Mouse (Mus musculus) retina, postnatal 1 day (tissue): ENCODE measurements at regions not wholly inside any gene's neighbourhood (a gene's known extent, or its start where the extent isn't known, plus 50 kb on each side); places are given as distances from the start of the nearest gene placed in this dataset.

Source experiments
- DNase-seq: peaks from one replicate; pipeline ENCODE4 v3.0.0-alpha.2; 2012

DNA sequence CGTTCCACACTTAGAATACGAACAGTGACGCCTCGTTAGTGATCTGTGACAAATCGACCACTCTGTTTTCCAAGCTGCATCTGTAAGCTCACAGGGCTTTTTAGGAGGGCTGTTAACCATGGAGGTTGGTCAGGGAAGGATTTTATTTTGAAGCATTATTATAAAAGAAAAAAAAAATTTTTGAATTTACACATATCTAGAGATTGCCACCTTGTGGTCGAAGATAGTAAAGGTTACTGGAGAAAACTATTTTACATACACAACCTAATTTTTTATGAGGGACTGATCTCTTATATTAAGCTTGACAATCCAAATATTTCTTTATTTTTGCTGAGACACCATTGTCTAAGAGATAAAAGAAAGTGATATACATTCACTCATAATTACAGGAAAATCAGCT, 937.2 kb downstream of the Sorcs1 start:
- peak; percentile 29 for DNase-seq

DNA sequence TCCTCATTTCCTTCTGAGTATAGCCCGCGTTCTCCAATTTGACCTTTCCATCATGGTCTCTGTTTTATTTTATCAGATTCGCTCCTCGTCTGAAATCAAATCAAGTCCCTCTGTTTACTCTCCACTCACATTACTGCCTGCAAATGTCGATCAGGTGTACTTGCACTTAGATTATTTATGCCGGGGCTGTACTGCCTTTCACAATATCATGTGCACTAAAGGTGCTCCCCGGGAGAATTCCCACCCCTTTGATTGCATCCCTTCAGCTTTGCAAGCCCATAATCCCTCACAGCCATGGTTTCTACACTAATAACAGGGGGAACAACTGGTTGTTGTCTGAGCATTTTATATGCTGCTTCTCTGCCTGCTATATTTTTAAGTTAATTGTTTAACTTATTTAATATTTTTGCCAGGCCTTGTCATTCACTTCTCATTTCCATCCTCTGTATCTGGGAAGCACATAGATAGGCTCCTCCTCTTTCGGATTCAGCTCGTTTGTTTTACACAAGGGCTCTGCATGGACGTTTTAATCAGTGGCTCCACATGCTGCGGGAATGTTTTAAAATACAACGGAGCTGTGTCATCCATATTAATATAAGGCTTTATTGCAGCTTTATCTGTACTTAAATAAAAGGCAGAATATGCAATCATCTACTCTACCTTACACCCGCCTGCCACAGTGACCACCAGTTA, 938.8 kb downstream of the Sorcs1 start:
- DNase-seq = peak; percentile 6

DNA sequence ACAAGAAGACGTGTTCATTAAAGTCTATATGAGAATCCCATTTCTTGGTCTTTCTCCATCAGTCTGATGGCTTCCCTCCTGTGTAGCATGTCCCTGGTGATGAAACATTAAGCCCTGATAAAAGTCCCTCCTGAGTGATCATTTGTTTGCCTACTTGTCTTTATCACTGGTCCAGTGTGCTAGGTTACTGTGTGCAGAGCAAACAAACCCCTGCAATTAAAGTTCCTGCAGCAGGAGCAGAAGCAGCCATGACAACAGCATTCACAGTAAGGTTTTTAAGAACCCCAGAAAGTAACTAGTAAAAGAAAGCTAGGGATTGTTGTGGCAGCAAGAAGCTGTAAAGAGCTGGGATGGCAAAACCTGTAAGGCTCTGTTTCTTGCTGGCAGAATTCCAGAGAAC, 980.8 kb downstream of the Sorcs1 start:
- DNase-seq = no peak

DNA sequence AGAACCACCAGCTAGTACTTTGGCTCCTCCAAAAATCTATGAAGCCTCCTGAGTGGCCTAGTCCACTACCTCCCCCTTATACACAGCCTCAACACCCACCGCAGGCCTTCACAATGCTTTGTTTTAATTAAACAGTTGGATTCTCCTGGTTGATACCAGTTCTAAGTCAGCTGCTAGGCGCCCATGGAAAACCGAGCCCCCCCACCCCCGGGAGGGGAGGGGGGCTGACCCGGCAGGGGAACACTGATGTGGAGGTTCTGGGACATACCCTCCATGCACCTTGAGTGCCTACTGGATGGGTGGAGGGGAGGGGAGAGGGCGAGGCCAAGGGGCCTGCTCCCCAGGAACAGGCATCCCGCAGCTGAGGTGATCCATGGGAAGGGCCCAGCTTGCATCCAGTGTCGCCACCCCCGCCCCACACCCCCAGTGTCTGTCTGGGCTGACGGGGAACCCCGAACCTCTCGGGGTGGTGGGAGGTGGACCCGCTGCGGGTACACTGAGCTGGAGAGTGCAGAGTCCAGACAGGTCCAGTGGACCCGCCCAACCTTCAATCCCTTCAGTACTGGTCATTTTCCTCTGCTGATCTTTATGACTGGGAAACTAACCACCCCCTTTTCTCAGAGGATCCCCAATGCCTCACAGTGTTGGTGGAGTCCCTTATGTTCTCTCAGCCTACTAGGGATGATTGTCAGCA, 992.7 kb downstream of the Sorcs1 start:
- no peak for DNase-seq

DNA sequence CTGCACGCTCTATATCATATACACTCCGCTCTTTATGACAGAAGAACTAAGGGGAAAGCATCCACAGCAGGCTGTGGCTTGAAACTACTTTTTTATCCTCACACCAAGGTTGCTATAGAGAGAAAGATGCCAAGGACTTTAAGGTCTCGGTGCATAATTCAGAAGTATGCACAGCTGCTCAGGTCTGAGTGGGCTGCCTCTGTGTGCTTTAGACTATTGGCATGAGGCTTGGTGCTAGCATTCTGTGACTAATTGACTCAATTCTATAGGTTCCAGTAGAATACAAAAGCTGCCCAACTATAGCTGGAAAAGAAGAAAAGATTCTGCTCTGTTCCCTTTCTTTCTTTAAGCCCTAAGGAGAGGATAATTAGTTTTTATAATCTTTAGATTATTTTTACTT, 997.2 kb downstream of the Sorcs1 start:
- DNase-seq = no peak

DNA sequence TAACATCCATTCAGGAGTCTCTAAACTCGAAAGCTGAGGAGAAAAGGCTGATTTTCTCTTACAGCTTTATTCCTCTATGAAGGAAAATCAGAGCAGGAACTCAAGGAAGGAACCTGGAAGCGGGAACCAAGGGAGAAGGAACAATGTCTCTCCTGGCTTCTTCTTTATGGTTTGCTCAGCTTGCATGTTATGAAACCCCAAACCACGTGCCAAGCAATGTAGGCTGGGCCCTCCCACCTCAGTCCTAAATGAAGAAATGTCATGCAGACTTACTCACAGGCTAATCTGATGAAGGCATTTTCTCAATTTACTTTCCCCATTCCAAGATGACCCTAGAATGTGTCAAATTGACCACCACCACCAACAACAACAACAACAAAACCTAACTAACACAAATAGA, 998.4 kb downstream of the Sorcs1 start:
- no peak for DNase-seq

DNA sequence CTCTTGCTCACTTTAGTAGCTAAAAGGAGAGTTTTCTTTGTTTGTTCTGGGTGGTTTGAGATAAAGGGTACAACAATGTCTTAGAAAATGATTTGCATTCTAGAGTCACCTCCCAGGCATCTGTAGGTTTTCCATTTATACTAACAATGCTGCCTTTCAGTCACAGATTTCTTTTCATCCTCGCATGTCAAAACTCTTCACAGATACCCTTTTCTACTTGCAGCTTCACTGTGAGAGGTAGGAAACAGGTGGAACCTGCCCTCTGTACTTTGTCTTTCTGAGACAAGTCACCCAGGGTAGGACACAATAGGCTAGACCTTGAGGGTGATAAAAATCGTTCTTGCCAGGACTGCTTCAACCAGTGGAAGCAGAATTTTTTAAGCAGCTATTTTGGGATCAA, 1002.5 kb downstream of the Sorcs1 start:
- no peak for DNase-seq

DNA sequence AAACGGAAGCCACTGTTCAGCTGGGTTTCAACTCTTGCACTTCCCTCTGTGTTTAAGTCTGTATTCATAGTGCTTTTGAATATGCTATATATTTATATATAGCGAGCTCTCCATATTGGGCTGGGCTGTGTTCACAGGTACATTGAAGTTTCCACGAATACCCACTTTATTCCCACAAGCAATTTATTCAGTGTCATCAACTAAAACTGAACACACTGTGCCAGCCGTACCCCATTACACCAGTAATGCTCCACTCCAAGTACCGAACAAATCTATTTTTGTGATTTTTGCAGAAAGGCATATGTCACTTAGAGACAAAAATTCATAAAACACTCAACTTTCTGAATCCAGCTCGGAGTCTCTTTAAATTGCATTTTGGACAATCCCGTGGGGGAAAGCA, 1048.5 kb downstream of the Sorcs1 start:
- no peak for DNase-seq

DNA sequence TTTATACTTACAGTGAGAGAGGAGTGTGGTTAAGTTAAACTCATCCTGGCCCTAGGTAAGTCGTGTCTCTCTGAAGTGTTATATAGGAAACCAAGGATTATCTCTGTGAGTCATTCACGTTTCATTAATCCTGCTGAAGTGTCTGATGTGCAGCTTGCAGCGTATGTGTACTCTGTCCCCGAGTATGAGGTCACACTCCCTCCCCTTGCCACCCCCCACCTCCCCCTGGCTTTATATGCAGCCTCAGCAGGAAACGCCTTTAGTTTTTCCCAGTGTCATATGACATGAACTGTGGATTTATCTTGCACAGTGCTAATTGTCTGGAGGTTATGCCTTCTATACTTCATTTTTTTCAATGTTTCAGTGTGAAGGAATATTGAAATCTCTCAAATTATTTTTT, 1058.5 kb downstream of the Sorcs1 start:
- DNase-seq = peak; percentile 8

DNA sequence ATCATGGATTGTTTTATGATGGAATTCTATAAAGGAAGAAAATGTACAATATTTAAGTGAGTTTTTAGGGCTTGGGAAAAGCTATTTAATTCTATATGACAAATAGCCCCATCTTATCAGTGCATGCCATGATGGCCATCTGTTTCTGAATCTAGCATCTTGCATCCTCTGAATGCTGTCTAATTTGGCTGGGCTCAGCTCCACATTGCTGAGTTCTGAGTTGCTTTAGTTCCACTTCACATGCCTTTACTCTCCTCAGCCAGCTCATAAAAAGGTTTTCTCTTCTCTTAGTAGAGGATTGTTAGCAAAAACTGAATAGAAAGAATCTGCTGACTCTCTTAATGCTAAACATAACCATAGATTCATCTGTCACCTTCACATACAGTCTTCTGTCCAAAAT, 1063.4 kb downstream of the Sorcs1 start:
- DNase-seq = no peak
